Mouse (Mus musculus) olfactory bulb, adult 2 months (tissue): ENCODE measurements at regions not wholly inside any gene's neighbourhood (a gene's known extent, or its start where the extent isn't known, plus 50 kb on each side); places are given as distances from the start of the nearest gene placed in this dataset.

Experiments used
- CTCF ChIP-seq: fragments of 200-500 bp; IDR thresholded peaks from 2 replicates; pipeline ENCODE4 v1.5.1; 2012; ENCODE audit warnings: low read depth, mild to moderate bottlenecking, low read length, moderate library complexity; ENCODE audit not compliant: insufficient read depth
- POLR2A ChIP-seq: fragments of 200-500 bp; IDR thresholded peaks from 2 replicates; pipeline ENCODE4 v1.6.1; 2012; ENCODE audit warnings: mild to moderate bottlenecking, low read depth, low read length, moderate library complexity; ENCODE audit not compliant: insufficient read depth

DNA sequence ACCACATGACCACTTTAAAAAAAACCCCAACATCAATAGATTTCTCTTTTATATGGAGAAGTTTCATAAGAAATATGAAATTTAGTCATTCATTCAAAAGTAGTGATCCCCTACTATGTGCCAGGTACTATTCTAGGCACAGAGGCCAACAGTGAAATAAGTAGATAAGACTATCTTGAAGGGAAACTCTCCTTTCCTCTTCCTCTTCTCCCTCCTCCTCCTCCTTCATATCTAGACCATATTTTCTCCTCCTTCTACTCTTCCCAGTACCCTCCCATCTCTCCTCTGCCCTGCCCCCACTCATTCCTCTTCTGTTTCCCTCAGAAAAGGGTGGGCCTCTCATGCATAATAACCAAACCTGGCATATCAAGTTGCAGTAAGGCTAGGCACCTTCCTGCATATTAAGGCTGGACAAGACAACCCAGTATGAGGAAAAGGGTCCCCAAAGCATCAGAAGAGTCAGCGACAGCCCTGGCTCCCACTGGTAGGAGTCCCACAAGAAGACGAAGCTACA lies 54.4 kb upstream of the Prickle1 start:
- TF ChIP-seq POLR2A (no peak), CTCF (no peak)
